Mouse (Mus musculus) forebrain, postnatal 0 days (tissue): ENCODE measurements around the gene Exph5. TPM values are rescaled to one million over a fixed set of nuclear protein-coding genes. Genes with fewer than 3 reads are reported as not detected.

Source experiments
- ATAC-seq: fragments of 200-750 bp; cut with Nextera tagmentation; 2 replicates; pipeline ENCODE4 v1.8.0; 2017; ENCODE audit warnings: mild to moderate bottlenecking, moderate library complexity
- DNase-seq: peaks from one replicate; pipeline ENCODE4 v3.0.0-alpha.2; 2015
- H3K27ac ChIP-seq: fragments of 300-500 bp; sonication (generic); 2 replicates; pipeline ENCODE4 v1.5.1; 2014; ENCODE audit warnings: low read depth, mild to moderate bottlenecking, antibody characterized with exemption, low read length, moderate library complexity, mixed read lengths
- H3K27me3 ChIP-seq: fragments of 300-500 bp; sonication (generic); 2 replicates; pipeline ENCODE4 v1.6.1; 2014; ENCODE audit warnings: mild to moderate bottlenecking, low read length, mixed read lengths; ENCODE audit not compliant: insufficient read depth
- H3K36me3 ChIP-seq: fragments of 300-500 bp; sonication (generic); 2 replicates; pipeline ENCODE4 v1.6.1; 2014; ENCODE audit warnings: mild to moderate bottlenecking, moderate library complexity; ENCODE audit not compliant: insufficient read depth
- H3K4me1 ChIP-seq: fragments of 300-500 bp; sonication (generic); 2 replicates; pipeline ENCODE4 v1.6.1; 2014; ENCODE audit warnings: antibody characterized with exemption; ENCODE audit not compliant: insufficient read depth
- H3K4me2 ChIP-seq: fragments of 300-500 bp; sonication (generic); 2 replicates; pipeline ENCODE4 v1.6.1; 2014; ENCODE audit warnings: low read depth, mild to moderate bottlenecking, moderate library complexity
- H3K4me3 ChIP-seq: fragments of 300-500 bp; sonication (generic); 2 replicates; pipeline ENCODE4 v1.5.1; 2014; ENCODE audit warnings: low read depth, low read length, mixed read lengths
- H3K9ac ChIP-seq: fragments of 300-500 bp; sonication (generic); 2 replicates; pipeline ENCODE4 v1.6.1; 2014; ENCODE audit warnings: mild to moderate bottlenecking
- H3K9me3 ChIP-seq: fragments of 300-500 bp; sonication (generic); 2 replicates; pipeline ENCODE4 v1.6.1; 2016; ENCODE audit warnings: low read length
- CTCF ChIP-seq: sonication (generic); IDR thresholded peaks from 2 replicates; pipeline ENCODE4 v1.5.1; 2016; ENCODE audit warnings: antibody characterized with exemption, control low read depth, low read depth
- WGBS: fragments of 180-500 bp; shearing (Covaris S2); extraction: QIAGEN DNeasy Blood & Tissue Kit; methylation state at CpG from one replicate; pipeline ENCODE4 v1.1.7; 2014; 5-methylcytosine and 5-hydroxymethylcytosine counted together
- polyA plus RNA-seq: library from polyadenylated mRNA; unstranded; fragments of >200 nt; fragmentation: Nextera tagmentation; extraction: Ambion mirVana; gene quantifications from 2 replicates; pipeline ENCODE4 v1.2.1, GENCODE M21; 2015
- total RNA-seq: library from RNA; depleted of rRNA; stranded (reverse); fragments of >200 nt; gene quantifications from 2 replicates; pipeline ENCODE4 v1.2.3, GENCODE M21; 2014

Exph5 gene
- total and polyA plus RNA-seq, 2 experiments from 2014 or later, result 0.25 to 0.48 TPM

DNA sequence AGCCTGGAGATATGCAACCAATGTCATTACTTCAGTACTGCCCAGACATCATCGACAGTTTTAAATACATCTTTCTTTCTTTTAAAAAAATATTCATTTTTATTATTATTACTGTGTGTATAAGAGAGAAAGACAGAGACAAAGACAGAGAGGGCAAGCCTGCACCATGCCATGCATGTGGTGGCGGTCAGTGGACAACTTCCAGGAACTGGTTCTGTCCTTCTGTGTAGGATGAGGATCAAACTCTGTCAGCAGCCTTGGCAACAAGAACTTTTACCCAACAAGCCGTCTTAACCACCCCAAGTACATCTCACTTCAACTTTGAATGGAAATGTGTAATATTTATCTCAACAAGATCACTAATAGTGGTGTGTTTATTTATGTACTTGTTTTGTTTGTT, 40.5 kb downstream of the Exph5 start:
- Histone ChIP-seq H3K4me2 (no peak overlapping the region), H3K36me3 (no peaks in the 10 kb centered on the region), H3K27me3 (no peaks in the 10 kb centered on the region; the same call in 1 of the 2 replicates), H3K4me3 (no peak overlapping the region), H3K9ac (no peak overlapping the region), H3K9me3 (no peaks in the 10 kb centered on the region), H3K27ac (no peak overlapping the region), H3K4me1 (no peaks in the 10 kb centered on the region)
- DNase-seq (no peak), ATAC-seq (no peak)
- WGBS, result 94% methylated on average over 3 of the region's 3 CpGs
- TF ChIP-seq CTCF, result no peak

DNA sequence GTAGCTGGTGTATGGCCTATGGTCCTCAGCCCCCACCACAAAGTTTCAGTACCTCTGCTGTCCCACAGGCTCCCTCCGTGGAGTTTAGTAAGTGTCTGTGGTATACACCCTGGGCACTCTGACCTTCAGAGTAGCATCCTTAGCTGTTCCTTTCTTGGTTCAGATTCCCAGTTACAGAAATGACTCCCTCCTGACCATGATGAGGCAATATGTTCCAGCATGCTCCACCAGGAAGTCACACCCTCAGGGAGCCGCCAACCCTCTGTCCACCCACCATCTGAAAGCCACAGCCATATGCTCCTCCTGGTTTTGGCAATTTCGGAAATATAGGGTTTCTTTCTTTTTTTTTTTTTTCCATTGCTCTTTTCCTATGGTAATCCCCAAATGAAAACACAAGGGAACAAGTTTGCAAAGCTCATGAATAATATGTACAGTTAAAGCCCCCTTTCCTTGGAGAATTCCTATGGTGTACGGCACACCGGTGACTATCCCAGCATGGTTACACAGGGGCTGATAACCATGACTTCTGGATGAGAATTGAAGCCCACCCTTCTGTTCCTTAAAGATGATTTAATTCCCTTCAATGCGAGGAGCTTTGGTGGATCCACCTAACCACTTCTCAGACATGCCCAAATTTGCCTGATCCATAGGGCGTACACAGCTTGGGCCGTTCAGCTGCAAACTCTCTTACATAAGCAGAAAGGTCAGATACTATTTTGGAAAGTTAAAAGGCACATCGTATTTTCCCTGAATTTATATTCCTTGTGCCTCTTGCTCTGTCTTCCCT, 43.4 kb downstream of the Exph5 start:
- ATAC-seq (no peak), DNase-seq (no peak)
- 90% methylated on average over 9 of the region's 9 CpGs for WGBS
- TF ChIP-seq CTCF, result no peak
- H3K9me3 ChIP-seq, result no peaks in the 10 kb centered on the region
- no peaks in the 10 kb centered on the region; the same call in 1 of the 2 replicates for H3K27me3 ChIP-seq
- no peaks in the 10 kb centered on the region for H3K36me3 ChIP-seq
- no peaks in the 10 kb centered on the region for H3K4me1 ChIP-seq
- H3K4me3 ChIP-seq, result no peak overlapping the region
- no peak overlapping the region for H3K27ac ChIP-seq
- no peak overlapping the region for H3K4me2 ChIP-seq
- H3K9ac ChIP-seq, result no peak overlapping the region

GRCm38 (mm10) chr9:53345728-53346127, 44.3 kb downstream of the Exph5 start:
- no peaks in the 10 kb centered on the region; the same call in 1 of the 2 replicates for H3K27me3 ChIP-seq
- no peak overlapping the region for H3K9ac ChIP-seq
- no peaks in the 10 kb centered on the region for H3K36me3 ChIP-seq
- 0 out of 2 replicates have a peak, but pooled peaks cover 5% of the 10 kb centered on the region for H3K9me3 ChIP-seq
- ATAC-seq, result no peak
- no peak overlapping the region for H3K4me3 ChIP-seq
- H3K4me2 ChIP-seq, result no peak overlapping the region
- no peak for TF ChIP-seq CTCF
- no peaks in the 10 kb centered on the region for H3K4me1 ChIP-seq
- WGBS, result 46% methylated on average over 3 of the region's 3 CpGs
- no peak for DNase-seq
- no peak overlapping the region for H3K27ac ChIP-seq

GRCm38 (mm10) chr9:53346402-53346801, 44.9 kb downstream of the Exph5 start:
- no peak overlapping the region for H3K27ac ChIP-seq
- no peak overlapping the region for H3K4me3 ChIP-seq
- ATAC-seq (no peak), DNase-seq (no peak)
- 84% methylated on average over 6 of the region's 6 CpGs for WGBS
- H3K9ac ChIP-seq, result no peak overlapping the region
- no peaks in the 10 kb centered on the region; the same call in 1 of the 2 replicates for H3K27me3 ChIP-seq
- no peaks in the 10 kb centered on the region for H3K36me3 ChIP-seq
- H3K4me2 ChIP-seq, result no peak overlapping the region
- H3K4me1 ChIP-seq, result no peaks in the 10 kb centered on the region
- 0 out of 2 replicates have a peak, but pooled peaks cover 5% of the 10 kb centered on the region for H3K9me3 ChIP-seq
- no peak for TF ChIP-seq CTCF

DNA sequence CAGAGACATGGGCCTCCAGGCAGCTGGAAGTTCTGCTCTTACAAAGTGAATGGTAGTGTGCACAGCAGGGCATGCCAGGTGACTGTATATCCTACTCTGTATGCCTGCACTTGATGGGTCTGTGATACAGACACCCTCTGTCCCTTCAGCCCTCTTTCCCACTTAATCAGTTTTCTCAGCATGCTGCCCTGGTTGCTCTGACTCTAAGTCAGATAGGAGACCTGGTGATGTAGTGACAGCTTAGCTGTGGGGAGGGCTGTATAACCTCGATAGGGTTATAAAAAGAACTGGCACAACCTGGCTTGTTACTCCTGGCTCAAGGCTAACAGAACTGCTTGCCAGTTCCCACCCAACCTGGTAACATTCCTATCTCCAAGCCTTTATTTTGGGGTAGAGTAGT, 47.7 kb downstream of the Exph5 start:
- H3K27me3 ChIP-seq, result no peaks in the 10 kb centered on the region
- 90% methylated on average over 1 of the region's 1 CpGs for WGBS
- 0 out of 2 replicates have a peak, but pooled peaks cover 5% of the 10 kb centered on the region for H3K9me3 ChIP-seq
- no peak overlapping the region for H3K4me3 ChIP-seq
- H3K4me1 ChIP-seq, result no peaks in the 10 kb centered on the region
- TF ChIP-seq CTCF, result no peak
- H3K36me3 ChIP-seq, result no peaks in the 10 kb centered on the region
- no peak for ATAC-seq
- no peak overlapping the region for H3K9ac ChIP-seq
- H3K27ac ChIP-seq, result no peak overlapping the region
- DNase-seq, result no peak
- H3K4me2 ChIP-seq, result no peak overlapping the region

DNA sequence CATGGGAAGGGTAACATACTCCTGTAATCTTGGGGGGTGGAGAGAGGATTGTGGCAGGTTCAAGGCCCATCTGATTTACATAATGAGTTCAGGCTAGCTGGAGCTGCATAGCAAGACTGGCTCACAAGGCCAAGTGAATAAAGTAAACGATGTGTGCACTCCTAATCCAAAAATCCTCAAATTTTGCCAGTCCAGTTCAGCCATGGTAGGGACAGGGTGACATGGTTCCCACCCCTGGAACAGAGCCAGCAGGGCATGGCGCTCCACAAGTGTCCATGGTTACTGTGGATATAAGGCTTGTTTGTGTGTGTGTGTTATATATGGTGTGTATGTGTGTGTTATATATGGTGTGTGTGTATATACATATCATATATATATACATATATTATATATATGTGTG, 48.9 kb downstream of the Exph5 start:
- no peak overlapping the region for H3K4me3 ChIP-seq
- 0 out of 2 replicates have a peak, but pooled peaks cover 5% of the 10 kb centered on the region for H3K9me3 ChIP-seq
- H3K4me1 ChIP-seq, result no peaks in the 10 kb centered on the region
- no peak for DNase-seq
- no peak for TF ChIP-seq CTCF
- no peak overlapping the region for H3K9ac ChIP-seq
- no peaks in the 10 kb centered on the region for H3K27me3 ChIP-seq
- no peak overlapping the region for H3K4me2 ChIP-seq
- WGBS, result 84% methylated on average over 2 of the region's 2 CpGs
- H3K27ac ChIP-seq, result no peak overlapping the region
- ATAC-seq, result no peak
- H3K36me3 ChIP-seq, result no peaks in the 10 kb centered on the region

GRCm38 (mm10) chr9:53351899-53352298, 50.4 kb downstream of the Exph5 start:
- no peak for DNase-seq
- ATAC-seq, result no peak
- no peak overlapping the region for H3K4me3 ChIP-seq

More at GRCm38 (mm10) chr9:53351899-53352298, 50.4 kb downstream of the Exph5 start:
- Histone ChIP-seq H3K4me1 (no peaks in the 10 kb centered on the region), H3K36me3 (no peaks in the 10 kb centered on the region), H3K9me3 (0 out of 2 replicates have a peak, but pooled peaks cover 5% of the 10 kb centered on the region), H3K9ac (no peak overlapping the region), H3K27ac (no peak overlapping the region), H3K4me2 (no peak overlapping the region), H3K27me3 (no peaks in the 10 kb centered on the region)
- WGBS, result 93% methylated on average over 6 of the region's 6 CpGs
- no peak for TF ChIP-seq CTCF
